ENCODE assay signal across 7 mouse cellular contexts in genomic region chr7:49974841-49975440, GRCm38 (mm10). TPM values are rescaled to one million over a fixed set of nuclear protein-coding genes. Genes with fewer than 3 reads are reported as not detected.
A peak's percentile ranks its signal among the peaks of the same experiment; 100 is the strongest.
DNase-seq lines count a peak whose midpoint lies in the region; ATAC-seq and TF ChIP-seq lines count a peak whose summit lies in the region.

Nell1 (plus strand) TSS chr7:49974864.

- peak; percentile 55; the same call in 1 of the 2 replicates for ATAC-seq in embryonic facial prominence, embryonic 15.5 days (ENCODE audit: insufficient number of reproducible peaks, low FRiP score, low TSS enrichment, low read depth)
- ATAC-seq in intestine, embryonic 14.5 days (replicated peaks; ENCODE audit: low FRiP score, low TSS enrichment, low read depth), result peak; percentile 45; the same call in 1 of the 2 replicates

- H3K4me2 ChIP-seq in embryonic facial prominence, embryonic 15.5 days (replicated peaks), result peak within 1 kb of the TSS; percentile 95
- H3K4me2 ChIP-seq in intestine, embryonic 14.5 days (ENCODE audit: low read length), result peak within 1 kb of the TSS; percentile 84

- peaks cover 60% of the 10 kb centered on the region for H3K27me3 ChIP-seq in embryonic facial prominence, embryonic 15.5 days
- peaks cover 47% of the 10 kb centered on the region for H3K27me3 ChIP-seq in intestine, embryonic 14.5 days (replicated peaks; ENCODE audit: control insufficient read depth, insufficient read depth, low read length)
- H3K27me3 ChIP-seq in midbrain, embryonic 10.5 days (ENCODE audit: low read depth, poor library complexity, severe bottlenecking), result peaks cover 91% of the 10 kb centered on the region

- no peak for TF ChIP-seq POLR2A in lung, adult 2 months (IDR thresholded peaks at IDR 0.05; ENCODE audit: borderline replicate concordance, extremely low read depth, low read depth, low read length)

- DNase-seq in lung, adult 2 months, result no peak
- DNase-seq in lung, postnatal 14 days, result no peak
- peak; percentile 70 for DNase-seq in intestine, embryonic 14.5 days (ENCODE audit: low spot score)
- peak; percentile 71 for DNase-seq in midbrain, embryonic 10.5 days (ENCODE audit: low spot score)
- peak; percentile 16 for DNase-seq in testis, postnatal 14 days (ENCODE audit: low spot score)
- DNase-seq in MN1 (ENCODE audit: low spot score), result no peak

- no peak for TF ChIP-seq CTCF in lung, adult 2 months (IDR thresholded peaks at IDR 0.05; ENCODE audit: insufficient read depth, low read length)

- H3K9ac ChIP-seq in embryonic facial prominence, embryonic 15.5 days, result 0 out of 2 replicates have a peak within 1 kb of the TSS, but pooled peaks have one; percentile 9
- H3K9ac ChIP-seq in intestine, embryonic 14.5 days (ENCODE audit: low read length), result 0 out of 2 replicates have a peak within 1 kb of the TSS, but pooled peaks have one; percentile 6

- 1% methylated on average over 52 of the region's 52 CpGs for WGBS in lung, adult 2 months
- 1% methylated on average over 52 of the region's 52 CpGs for WGBS in embryonic facial prominence, embryonic 15.5 days
- 1% methylated on average over 52 of the region's 52 CpGs for WGBS in intestine, embryonic 14.5 days
- under 1% methylated on average over 52 of the region's 52 CpGs for WGBS in midbrain, embryonic 10.5 days

- H3K27ac ChIP-seq in embryonic facial prominence, embryonic 15.5 days (replicated peaks), result no peak within 1 kb of the TSS
- H3K27ac ChIP-seq in intestine, embryonic 14.5 days (ENCODE audit: low read depth), result no peak within 1 kb of the TSS
- H3K27ac ChIP-seq in midbrain, embryonic 10.5 days (replicated peaks), result peak within 1 kb of the TSS; percentile 55

- no peaks in the 10 kb centered on the region for H3K36me3 ChIP-seq in embryonic facial prominence, embryonic 15.5 days
- no peaks in the 10 kb centered on the region for H3K36me3 ChIP-seq in intestine, embryonic 14.5 days (ENCODE audit: control insufficient read depth, insufficient read depth, low read length)
- no peaks in the 10 kb centered on the region for H3K36me3 ChIP-seq in midbrain, embryonic 10.5 days

- peak within 1 kb of the TSS; percentile 24 for H3K4me3 ChIP-seq in lung, adult 2 months (replicated peaks; ENCODE audit: extremely low read depth, low read depth, low read length)
- peak within 1 kb of the TSS; percentile 49 for H3K4me3 ChIP-seq in embryonic facial prominence, embryonic 15.5 days (replicated peaks)
- peak within 1 kb of the TSS; percentile 46 for H3K4me3 ChIP-seq in intestine, embryonic 14.5 days (ENCODE audit: low read depth, low read length)
- H3K4me3 ChIP-seq in midbrain, embryonic 10.5 days, result peak within 1 kb of the TSS; percentile 73

- no peaks in the 10 kb centered on the region for H3K4me1 ChIP-seq in lung, adult 2 months (ENCODE audit: control insufficient read depth, insufficient read depth, low read length)
- H3K4me1 ChIP-seq in embryonic facial prominence, embryonic 15.5 days, result peaks cover 21% of the 10 kb centered on the region
- H3K4me1 ChIP-seq in intestine, embryonic 14.5 days (replicated peaks; ENCODE audit: control insufficient read depth, insufficient read depth, low read length), result 0 out of 2 replicates have a peak, but pooled peaks cover 3% of the 10 kb centered on the region
- peaks cover 22% of the 10 kb centered on the region for H3K4me1 ChIP-seq in midbrain, embryonic 10.5 days

- H3K9me3 ChIP-seq in embryonic facial prominence, embryonic 15.5 days (replicated peaks), result no peaks in the 10 kb centered on the region
- H3K9me3 ChIP-seq in intestine, embryonic 14.5 days (ENCODE audit: control insufficient read depth, low read length), result no peaks in the 10 kb centered on the region
- no peaks in the 10 kb centered on the region for H3K9me3 ChIP-seq in midbrain, embryonic 10.5 days (replicated peaks)

RNA-seq across cellular contexts. Expression of gene Nell1, which starts in this region (rescaled TPM):
- polyA plus RNA-seq in lung, adult 2 months (2012; rRNA removed), result 0.20 and 0.28 TPM in 2 replicates
- 6.9 and 8.0 TPM in 2 replicates for polyA plus RNA-seq in embryonic facial prominence, embryonic 15.5 days (2015; fragmentation: Nextera tagmentation; extraction: Ambion mirVana)
- 3.3 and 4.4 TPM in 2 replicates for polyA plus RNA-seq in intestine, embryonic 14.5 days (2014; fragmentation: Nextera tagmentation; extraction: Ambion mirVana)
- 0.54 and 1.5 TPM in 2 replicates for polyA plus RNA-seq in midbrain, embryonic 10.5 days (2016; fragmentation: Nextera tagmentation; extraction: Ambion mirVana)

Comparison
In these comparisons a context has a peak if more than half of its experiments do, and no peak if none do; other contexts are left out.
1. DNase-seq: peak in intestine, embryonic 14.5 days (single experiment), midbrain, embryonic 10.5 days (single experiment) and testis, postnatal 14 days (single experiment); none in lung, adult 2 months (single experiment), lung, postnatal 14 days (single experiment) and MN1 (single experiment).
2. Peak in every context shown above with its lines, with median percentiles within 50 percentile points of each other: H3K4me3 ChIP-seq.